Mouse (Mus musculus) kidney, adult 2 months (tissue): Measurements from ENCODE around the gene Tuba1b.
"Not testable (repeated sequence)": the region's sequence is repeated elsewhere in the genome, so short reads cannot be mapped to it uniquely, and the experiment has no call there.

Experiments
- CTCF ChIP-seq: fragments of 200-500 bp; conservative IDR thresholded peaks from 2 replicates; pipeline ENCODE4 v1.5.1; 2011; ENCODE audit warnings: low read depth, mild to moderate bottlenecking, control low read depth, low read length, moderate library complexity, mixed read lengths; ENCODE audit not compliant: insufficient read depth, insufficient read length
- POLR2A ChIP-seq: fragments of 200-500 bp; IDR thresholded peaks from one replicate; pipeline ENCODE4 v1.6.1; 2011; ENCODE audit warnings: low read depth, low read length, control low read depth

DNA sequence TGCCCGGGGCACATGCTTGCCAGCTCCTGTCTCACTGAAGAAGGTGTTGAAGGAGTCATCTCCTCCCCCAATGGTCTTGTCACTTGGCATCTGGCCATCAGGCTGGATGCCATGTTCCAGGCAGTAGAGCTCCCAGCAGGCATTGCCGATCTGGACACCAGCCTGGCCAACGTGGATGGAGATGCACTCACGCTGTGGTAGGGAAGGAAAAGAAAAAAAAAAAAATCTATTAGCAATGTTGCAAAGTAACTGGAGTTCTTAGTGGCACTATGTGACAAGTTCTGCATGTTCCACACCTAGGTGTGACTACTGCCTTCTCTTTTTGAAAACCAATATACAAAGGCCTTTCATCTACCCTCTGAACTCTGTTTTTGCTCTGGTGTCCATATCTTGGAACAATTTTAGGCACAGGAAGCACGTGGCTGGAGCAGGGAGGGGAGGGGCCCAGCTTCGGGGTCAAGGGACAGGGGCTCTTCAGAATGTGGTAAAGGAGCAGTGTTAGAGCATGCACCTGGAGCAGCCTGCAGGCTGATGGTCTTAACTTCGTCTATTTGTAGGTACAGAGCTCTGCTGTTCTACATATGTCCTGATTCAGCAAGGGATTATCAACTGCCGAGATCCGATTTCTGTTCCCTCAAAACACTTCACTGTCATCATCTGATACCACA, 1.2 kb downstream of the Tuba1b start:
- TF ChIP-seq POLR2A, CTCF: not testable (repeated sequence)
